Mouse (Mus musculus): ENCODE results near the gene Stk4.

Stk4 gene

DNA sequence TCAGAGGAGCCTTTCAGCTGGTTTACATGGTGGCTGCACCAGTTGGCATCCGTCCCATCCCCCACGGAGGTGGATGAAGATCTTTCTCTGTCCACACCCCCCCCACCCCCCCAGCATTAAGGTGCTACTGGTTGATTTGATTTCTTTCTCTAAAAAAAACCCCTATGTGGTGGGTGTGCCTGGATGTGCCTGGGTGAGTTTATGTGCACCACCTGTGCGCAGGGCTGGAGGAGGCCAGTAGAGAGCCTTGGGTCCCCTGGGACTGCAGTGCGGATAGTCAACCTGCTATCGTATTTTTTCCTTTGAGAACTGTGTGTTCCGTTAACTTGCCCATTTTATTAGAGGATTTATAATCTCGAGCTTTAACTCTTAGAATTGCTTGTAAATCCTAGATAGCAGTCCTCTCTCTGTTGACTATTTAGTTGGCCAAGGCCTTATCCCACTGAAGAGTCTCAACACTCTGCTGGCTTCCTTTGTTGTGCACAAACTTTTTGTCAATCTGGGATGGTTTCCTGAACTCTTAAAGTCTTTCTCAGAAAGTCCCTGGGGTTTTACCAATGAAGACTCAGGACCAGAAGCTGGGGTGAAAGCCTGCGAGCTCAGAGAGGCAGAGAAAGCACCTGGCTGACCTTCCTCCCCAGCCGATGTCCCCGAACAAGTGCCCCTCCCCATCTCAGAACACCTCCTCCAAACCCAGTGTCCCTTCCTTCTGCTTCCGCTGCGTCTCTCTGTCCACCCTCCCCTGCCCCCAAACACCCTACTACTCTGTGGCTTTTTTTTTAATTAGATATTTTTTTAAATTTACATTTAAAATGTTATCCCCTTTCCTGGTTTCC lies 58.7 kb downstream of the Stk4 start:
- DNase-seq (ENCODE audit: low spot score in 2 of 2), result no peak

DNA sequence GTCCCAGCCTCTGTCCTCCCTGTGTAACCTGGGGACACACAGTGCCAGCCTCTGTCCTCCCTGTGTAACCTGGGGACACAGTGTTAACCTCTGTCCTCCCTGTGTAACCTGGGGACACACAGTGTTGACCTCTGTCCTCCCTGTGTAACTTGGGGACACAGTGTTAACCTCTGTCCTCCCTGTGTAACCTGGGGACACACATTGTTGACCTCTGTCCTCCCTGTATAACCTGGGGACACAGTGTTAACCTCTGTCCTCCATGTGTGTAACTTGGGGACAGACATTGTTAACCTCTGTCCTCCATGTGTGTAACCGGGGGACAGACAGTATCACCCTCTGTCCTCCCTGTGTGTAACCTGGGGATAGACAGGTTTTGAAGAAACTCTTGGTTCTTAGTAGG lies 61.5 kb downstream of the Stk4 start:
- DNase-seq (ENCODE audit: low spot score in 2 of 2), result no peak

DNA sequence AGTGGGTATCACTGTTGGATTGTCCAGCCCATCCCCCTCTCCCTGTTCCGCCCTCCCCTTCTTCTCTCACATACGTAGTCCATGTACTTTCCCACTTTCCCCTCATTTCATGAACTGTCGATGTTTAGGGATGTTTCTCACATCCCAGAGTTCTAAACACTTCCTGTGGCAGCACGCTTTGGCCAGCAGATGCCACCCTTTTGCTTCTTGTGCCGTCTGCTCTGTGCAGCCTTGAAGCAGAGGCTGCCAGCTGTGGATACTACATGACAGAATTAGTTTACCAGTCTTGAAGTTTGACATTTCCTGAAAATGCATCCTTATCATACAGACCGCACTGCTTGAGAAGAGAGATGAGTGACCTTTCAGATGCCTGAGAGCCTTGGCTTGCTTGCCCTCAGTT lies 64.4 kb downstream of the Stk4 start:
- DNase-seq (ENCODE audit: low spot score in 2 of 2), result no peak

DNA sequence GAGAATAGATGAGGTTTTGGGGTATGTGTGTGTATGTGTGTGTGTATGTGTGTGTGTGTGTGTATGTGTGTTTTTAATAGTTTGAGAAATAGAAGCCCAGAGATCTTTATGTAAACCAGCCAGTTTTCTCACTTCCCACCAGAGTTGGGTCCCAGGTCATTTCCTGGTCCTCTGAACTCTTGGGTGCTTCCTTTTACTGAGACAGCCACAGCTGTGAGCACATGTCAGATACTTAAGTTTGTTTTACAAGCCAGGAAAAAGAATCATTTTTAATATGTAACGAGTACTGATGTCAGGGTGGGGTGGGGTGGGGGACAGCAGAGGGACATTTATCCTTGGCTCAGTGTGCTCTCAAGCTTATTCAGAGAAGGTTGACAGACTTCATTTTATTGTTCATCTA lies 65.2 kb downstream of the Stk4 start:
- no peak for DNase-seq (ENCODE audit: low spot score in 2 of 2)

DNA sequence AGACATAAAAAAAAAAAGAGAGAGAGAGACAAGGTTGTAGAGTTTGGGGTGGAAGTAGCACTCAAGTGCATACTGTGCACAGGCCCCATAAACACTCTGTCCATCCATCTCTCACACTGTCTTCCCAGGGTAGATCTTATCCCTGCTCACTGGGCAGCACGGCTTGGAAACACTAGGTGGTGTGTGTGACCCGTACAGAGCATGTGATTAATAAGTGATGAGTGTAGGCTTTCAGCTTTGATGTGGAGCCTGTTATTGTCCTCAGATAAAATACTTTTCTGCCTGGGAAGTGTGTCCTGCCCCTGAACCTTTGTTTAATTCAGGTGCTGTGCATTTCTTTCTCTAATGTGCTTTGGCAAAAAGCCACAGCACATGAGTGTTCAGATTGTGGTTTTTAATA lies 66.3 kb downstream of the Stk4 start:
- no peak for DNase-seq (ENCODE audit: low spot score in 2 of 2)

DNA sequence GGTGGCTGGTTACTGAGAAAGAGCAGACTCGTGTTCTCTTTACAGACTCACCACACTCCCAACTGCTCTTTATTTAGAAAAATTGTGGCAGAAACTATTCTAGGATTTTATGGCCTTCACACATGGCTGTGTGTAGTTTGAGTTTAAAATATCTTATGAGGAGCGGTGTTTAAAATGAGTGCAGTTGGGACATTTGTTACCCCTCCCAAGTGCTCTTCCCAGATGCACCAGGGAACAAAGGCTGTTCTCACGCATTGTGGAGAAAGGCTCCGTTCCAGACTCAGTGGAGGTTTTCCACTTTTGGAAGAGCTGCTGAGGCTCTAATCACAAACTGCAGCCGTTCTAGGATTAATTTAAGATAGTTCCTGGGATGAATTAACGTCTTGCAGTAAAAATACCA lies 67.6 kb downstream of the Stk4 start:
- no peak for DNase-seq (ENCODE audit: low spot score in 2 of 2)

DNA sequence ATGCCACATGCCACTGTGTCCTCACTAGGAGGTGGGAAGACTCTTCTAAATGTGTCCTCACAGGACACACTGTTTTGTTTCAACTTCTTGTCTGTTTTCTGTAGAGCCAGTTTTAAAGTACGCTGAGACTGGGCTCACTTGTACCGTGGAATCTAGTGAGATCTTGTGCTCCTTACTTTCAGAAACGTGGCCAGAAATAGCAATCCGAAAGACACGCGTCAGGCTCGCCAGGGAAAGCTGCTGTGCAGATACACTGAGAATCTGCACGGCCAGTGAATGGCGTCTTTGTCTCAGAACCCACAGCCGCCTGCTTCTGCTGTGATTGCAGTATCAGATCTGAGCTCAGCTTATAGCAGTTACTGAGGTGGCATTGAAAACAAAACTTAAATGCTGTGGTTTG lies 71.9 kb downstream of the Stk4 start:
- DNase-seq (ENCODE audit: low spot score in 2 of 2), result no peak

DNA sequence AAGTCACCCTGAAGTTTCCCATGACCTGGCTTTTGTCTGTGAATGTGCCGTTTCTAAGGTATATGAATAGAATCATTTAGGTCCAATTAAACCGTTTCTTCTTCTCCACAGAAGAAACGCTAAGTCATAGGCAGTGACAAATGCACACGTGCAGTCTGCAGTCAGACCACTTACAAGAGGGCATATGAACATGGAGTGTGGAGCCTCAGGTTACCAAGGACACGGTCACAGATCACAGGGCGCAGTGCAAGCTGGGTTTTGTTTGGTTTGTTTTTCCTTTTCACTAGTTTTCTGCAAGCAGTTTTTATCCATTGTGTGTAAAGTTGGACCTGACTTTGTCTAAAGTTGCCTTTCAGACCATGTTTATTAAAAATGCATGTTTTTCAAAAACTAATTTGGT lies 73.9 kb downstream of the Stk4 start:
- no peak for DNase-seq (ENCODE audit: low spot score in 2 of 2)

DNA sequence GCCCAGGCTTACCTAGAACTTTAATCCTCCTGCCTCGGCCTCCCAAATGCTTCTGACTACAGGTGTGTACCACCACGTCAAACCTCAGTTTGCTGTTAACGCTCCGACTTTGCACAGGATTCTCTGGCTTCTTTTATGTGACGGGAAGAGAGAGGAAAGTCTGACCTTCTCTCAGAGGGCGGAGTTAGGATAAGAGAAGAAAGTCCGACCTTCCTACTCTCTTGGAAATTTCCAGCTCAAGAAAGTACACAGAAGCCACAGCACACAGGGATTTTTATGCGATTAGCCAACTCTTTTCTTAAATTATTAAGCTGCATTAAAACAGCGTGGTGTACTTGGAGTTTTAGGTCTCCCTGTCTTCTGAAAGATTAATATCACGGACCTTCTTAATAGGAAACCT lies 74.4 kb downstream of the Stk4 start:
- no peak for DNase-seq (ENCODE audit: low spot score in 2 of 2)

DNA sequence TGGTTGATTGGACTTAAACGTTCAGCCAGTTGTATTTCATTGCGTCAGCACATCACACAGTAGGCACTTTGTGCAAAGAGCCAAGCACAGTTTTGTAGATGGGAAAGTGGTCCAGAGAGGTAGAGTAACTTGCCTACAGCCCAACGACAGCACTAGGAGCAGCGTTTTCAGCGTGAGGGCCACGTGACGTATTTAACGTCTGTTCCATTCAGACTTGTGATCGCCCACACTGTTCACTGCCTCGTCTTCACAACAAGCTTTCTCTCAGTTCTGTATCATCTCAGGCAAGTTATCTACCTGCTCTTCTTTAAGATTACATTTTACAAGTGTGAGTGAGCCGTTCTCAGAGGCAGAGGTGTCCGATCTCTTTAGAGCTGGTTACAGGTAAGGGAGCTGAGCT lies 76.4 kb downstream of the Stk4 start:
- DNase-seq (ENCODE audit: low spot score in 2 of 2), result no peak

DNA sequence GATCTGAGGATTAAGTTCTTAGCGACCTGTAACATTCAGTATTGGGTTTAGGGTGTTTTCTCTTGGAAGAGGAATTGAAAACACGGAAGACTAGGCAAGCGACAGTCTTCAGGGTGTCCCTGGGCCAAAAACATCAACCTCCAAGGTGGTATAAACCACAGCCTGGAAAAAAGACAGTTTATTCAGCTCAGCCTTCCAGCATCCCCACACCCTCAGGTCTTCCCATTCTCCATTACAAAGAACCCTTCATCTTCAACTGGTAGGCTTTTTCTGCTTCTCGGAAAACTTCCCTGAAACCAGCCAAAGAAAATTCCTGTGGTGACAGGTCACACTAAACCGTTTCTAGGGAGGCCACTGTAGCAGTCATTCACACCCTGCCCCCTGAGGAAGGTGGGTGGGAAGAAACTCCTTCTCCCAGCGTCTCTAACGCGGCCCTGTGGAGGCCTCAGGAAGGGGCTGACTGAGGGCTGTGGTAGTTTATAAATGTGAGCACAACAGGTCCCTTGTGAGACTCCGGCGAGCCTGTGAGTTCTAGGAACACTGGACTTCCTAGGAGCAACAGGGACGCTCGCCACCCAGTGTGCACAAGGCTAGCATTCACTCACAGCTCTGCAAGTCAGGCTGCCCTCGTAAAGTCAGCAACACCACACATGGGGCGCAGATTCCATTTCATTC lies 80.1 kb downstream of the Stk4 start:
- DNase-seq (ENCODE audit: low spot score in 2 of 2), result no peak

DNA sequence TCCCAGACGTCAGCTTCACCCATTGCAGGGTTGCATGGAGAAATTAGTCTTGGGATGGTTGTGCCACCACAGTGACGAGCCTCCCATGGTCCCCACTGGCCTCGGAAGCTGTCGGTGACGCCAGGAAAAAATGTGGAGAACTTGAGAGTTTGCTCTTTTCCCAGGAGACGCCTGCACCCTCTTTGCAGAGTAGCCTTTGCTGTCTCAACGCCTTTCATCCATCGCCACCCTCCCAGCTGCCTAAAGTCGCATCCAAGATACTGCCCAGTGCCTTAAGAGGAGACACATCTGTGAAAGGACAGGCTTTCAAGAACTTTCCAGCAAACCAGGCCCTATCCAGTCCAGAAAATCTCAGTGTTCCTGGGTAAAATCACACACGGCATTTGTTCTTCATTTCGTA lies 82.2 kb downstream of the Stk4 start:
- DNase-seq (ENCODE audit: low spot score in 2 of 2), result no peak

DNA sequence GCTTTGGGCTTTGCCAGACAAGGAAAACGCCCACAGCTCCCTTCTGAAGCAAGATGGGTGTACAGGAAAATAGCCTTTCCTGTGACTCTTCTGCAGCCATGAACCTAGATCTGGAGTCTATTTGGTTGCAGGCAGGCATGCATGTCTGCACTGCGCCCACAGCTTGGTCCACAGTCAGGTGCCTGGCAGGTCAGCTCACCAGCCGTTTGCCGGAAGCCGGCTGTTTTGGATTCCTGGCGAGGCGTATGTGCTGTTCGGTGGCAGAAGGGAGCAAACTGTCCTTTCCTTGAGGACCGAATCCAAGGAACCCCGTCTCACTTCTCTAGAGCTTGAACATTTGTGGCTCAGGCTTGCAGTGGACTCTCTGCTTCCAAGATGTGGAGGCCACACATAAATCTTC lies 83.9 kb downstream of the Stk4 start:
- no peak for DNase-seq (ENCODE audit: low spot score in 2 of 2)

DNA sequence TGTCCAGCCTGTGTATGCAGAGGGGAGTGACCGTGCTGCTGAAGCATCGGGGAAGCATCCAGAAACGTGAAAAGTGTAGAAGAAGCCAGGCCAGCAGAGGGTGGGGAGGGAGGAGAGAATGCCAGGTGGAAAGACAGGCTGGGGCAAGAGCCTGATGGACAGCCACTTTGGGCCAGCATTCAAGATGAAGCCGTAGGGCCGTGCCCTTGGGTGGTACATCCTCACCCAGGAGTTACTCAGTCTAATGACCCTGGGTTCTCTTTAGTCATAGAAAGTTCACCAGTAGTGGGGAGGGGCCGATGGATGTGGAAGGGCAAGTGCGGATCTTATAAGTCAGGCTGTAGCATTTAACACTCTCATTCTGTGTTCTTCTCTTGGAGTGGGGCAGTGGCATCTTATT lies 86.0 kb downstream of the Stk4 start:
- no peak for DNase-seq (ENCODE audit: low spot score in 2 of 2)

DNA sequence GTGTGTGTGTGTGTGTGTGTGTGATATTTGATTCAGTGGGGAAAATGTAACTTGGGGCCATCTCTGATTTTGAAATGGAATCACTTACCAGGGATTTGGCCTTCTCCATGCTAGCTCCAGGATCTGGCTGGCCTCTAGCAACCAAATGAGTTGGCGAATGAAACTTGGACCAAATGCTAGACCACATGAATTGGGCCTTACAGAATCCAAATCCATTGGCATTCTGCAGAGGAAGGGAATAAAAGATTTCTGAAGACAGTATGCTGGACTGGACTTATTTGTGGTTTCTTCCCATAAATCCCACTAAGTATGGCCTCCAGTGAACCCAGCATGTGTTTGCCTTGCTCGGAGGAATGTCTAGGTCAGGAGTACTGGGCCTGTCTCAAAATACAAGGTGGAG lies 88.7 kb downstream of the Stk4 start:
- DNase-seq (ENCODE audit: low spot score in 2 of 2), result no peak

DNA sequence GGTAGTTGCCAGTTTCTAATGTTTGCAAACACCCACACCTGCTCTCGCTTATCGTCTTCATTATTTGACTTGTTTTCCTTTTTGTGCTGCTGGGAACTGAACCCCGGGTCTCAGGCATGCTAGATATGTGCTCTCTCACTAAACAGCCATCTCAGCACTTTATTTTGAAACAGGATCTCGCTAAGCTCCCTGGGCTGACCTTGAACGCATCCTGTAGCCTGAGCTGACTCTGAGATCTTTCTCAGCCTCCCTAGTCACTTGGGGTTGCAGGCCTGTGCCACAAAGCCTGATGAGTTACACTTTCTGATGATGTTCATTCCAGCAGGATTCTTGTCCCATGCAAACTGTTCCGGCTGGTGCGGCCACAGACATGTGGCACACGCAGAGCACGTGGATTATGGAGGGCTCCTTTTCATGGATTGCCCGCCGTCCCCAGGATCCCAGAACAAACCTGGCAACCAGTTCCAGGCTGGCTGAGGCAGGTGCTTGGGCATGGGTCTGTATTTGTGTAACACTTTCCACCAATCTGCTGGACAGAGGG lies 91.5 kb downstream of the Stk4 start:
- DNase-seq (ENCODE audit: low spot score in 2 of 2), result no peak

DNA sequence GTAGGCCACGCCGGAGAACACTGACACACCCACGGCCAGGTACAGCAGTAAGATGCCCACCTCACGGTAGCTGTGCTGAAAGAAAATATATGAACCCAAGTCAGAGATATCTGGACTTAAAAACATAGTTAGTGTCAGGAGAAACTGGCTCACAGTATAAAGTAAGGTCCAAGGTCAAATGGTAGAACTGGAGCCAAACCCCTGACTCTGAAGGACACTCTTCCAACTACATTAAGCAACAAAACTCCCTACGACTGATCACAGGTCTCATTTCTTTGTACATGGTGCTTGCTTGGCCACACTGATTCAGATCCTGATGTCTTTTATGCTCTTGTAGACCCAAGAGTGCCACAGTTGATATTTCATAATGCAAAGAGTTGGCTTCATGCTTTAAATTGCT lies 94.8 kb downstream of the Stk4 start:
- no peak for DNase-seq (ENCODE audit: low spot score in 2 of 2)

DNA sequence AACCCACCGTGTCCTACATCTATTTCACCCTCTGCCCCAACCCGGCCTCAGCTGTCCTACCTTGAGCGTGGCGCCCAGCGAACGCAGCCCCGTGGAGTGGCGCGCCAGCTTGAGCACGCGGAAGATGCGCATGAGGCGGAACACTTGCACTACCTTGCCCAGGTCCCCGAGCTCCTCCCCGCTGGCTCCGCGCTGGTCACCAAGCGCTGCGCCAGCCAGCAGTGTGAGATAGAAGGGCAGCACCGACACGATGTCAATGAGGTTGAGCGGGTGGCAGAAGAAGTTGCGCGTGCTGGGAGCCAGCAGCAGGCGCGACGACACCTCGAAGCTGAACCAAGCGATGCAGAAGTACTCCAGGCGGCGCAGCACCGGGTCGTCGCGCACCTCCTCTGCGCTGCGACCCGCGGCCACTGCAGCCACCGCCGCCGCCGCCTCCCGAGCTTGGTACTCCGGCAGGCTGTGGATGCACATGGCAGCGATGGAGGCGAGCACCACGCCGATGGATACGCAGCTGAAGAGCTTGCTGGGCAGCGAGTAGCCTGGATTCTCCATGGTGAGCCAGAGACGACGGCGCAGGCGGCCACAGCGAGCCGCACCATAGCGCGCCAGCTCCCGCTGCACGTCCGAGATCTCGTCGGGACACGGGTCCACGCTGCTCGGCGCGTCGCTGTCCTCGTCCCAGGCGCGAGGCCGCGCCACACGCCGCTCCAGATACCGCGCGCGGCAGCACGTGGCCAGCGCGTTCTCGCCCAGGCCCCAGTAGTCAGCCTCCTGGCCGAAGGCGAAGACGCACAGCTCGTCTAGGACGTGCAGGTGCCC lies 97.8 kb downstream of the Stk4 start:
- DNase-seq (ENCODE audit: low spot score in 2 of 2), result no peak

DNA sequence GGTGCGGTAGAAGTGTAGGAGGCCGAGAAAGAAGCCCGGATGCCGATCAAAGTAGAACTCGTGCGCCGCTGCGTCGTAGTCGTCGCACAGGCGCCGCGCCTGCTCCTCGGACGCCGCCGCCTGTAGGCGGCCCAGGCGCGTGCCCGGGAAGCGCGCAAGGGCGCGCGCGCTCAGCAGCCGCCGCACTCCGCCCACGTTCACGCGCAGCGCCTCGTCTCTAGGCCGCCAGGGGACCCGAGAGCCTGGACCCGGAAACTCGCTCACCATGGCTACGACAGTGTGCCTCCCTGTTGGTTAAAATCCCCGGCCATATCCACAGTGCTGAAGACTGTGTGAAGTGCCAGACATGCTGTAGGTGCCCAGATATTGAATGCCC lies 98.4 kb downstream of the Stk4 start:
- DNase-seq (ENCODE audit: low spot score in 2 of 2), result no peak

DNA sequence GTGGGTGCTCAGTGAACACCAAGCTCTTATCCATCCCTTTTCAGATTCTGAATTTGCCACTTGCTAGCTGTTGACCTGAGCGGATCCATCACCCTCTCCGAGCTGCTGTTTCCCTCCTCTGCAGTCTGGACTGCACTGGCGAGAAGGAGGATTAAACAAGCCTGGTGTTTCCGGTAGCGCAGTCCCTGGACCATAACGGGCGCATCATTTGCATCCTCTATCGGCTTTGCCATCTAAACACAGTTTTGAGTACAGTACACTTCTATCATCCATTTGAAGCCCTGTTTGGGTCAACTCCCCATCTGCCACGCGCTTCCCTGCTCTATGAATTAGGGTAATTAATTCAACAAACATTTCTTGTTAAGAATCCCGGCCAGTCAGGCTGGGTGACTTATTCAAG lies 100.2 kb downstream of the Stk4 start:
- DNase-seq (ENCODE audit: low spot score in 2 of 2), result no peak

DNA sequence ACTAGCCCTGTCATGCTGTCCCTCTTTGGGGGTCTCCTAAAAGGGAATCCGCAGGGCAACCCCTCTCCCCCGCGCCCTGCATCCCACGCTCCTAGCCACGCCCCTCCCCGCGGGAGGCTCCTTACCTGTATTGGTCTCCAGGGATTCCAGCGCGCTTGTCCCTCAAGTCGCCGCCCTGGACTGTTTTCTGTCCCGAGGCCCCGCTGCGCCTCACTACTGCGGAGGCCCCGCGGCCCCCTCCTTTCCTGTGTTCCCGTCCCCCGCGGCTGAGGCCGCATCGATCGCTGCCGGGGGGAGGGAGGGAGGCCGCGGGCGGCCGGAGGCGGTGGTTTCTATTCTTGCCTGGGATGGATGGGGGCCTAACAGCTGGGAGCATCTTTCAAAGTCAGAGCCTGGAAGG lies 100.8 kb downstream of the Stk4 start, which contains the start of gene Kcns1:
TSS of gene Kcns1 (minus strand) at position 212 of the 400 bp plus-strand sequence.
- no peak for DNase-seq (ENCODE audit: low spot score in 2 of 2)

DNA sequence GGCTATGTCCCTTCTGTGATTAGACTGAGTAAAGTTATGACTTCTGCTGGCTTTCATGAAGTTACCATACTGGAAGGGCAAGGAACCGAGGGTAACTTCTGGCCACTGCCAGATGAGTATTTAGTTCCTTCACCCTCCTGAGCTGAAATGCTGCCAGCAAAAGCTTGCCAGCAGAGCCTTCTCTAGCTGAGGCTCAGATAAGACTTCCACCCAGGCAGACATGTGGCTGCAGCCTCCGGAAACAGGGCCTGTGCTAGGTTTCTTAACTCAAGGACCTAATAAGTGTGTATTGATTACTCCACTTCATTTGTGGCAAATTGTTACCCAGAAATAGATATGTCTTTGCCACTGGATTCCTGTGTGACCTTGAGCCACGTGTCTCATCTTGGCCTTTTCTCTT lies 103.3 kb downstream of the Stk4 start:
- DNase-seq (ENCODE audit: low spot score in 2 of 2), result no peak
